Mouse (Mus musculus) midbrain, embryonic 11.5 days (tissue): ENCODE measurements around the gene Ugt1a2. TPM values are rescaled to one million over a fixed set of nuclear protein-coding genes. Genes with fewer than 3 reads are reported as not detected.
A peak's percentile ranks its signal among the peaks of the same experiment; 100 is the strongest.

Experiments
- ATAC-seq: fragments of 200-750 bp; cut with Nextera tagmentation; 2 replicates; pipeline ENCODE4 v1.8.0; 2017; ENCODE audit warnings: moderate TSS enrichment, moderate library complexity; ENCODE audit not compliant: low FRiP score
- DNase-seq: peaks from one replicate; pipeline ENCODE4 v3.0.0; 2015; ENCODE audit warnings: low spot score; ENCODE audit errors: missing footprints
- H3K27ac ChIP-seq: fragments of 300-500 bp; sonication (generic); 2 replicates; pipeline ENCODE4 v1.5.1; 2014; ENCODE audit warnings: low read depth, low read length
- H3K27me3 ChIP-seq: fragments of 300-500 bp; sonication (generic); 2 replicates; pipeline ENCODE4 v1.6.1; 2014; ENCODE audit warnings: mild to moderate bottlenecking, low read length, moderate library complexity, mixed read lengths; ENCODE audit not compliant: control insufficient read depth, insufficient read depth
- H3K36me3 ChIP-seq: fragments of 300-500 bp; sonication (generic); 2 replicates; pipeline ENCODE4 v1.6.1; 2014; ENCODE audit warnings: mild to moderate bottlenecking, low read length, moderate library complexity, mixed read lengths; ENCODE audit not compliant: control insufficient read depth, insufficient read depth
- H3K4me1 ChIP-seq: fragments of 300-500 bp; sonication (generic); 2 replicates; pipeline ENCODE4 v1.6.1; 2014; ENCODE audit warnings: low read length; ENCODE audit not compliant: control insufficient read depth, insufficient read depth
- H3K4me2 ChIP-seq: fragments of 300-500 bp; sonication (generic); 2 replicates; pipeline ENCODE4 v1.6.1; 2014; ENCODE audit warnings: mild to moderate bottlenecking, moderate library complexity
- H3K4me3 ChIP-seq: fragments of 300-500 bp; sonication (generic); 2 replicates; pipeline ENCODE4 v1.5.1; 2014; ENCODE audit warnings: low read depth, low read length
- H3K9ac ChIP-seq: fragments of 300-500 bp; sonication (generic); 2 replicates; pipeline ENCODE4 v1.6.1; 2014; ENCODE audit warnings: low read length
- H3K9me3 ChIP-seq: fragments of 300-500 bp; sonication (generic); 2 replicates; pipeline ENCODE4 v1.6.1; 2016; ENCODE audit warnings: low read length; ENCODE audit not compliant: control insufficient read depth
- WGBS: fragments of 180-500 bp; shearing (Covaris S2); extraction: QIAGEN DNeasy Blood & Tissue Kit; methylation state at CpG from one replicate; pipeline ENCODE4 v1.1.7; 2014; 5-methylcytosine and 5-hydroxymethylcytosine counted together
- polyA plus RNA-seq: library from polyadenylated mRNA; unstranded; fragments of >200 nt; fragmentation: Nextera tagmentation; extraction: Ambion mirVana; gene quantifications from 2 replicates; pipeline ENCODE4 v1.2.1, GENCODE M21; 2014

The Ugt1a2 gene
- polyA plus RNA-seq, 1 experiment from 2014 or later: not detected

GRCm38 (mm10) chr1:88229986-88230385 lies 29.6 kb downstream of the Ugt1a2 start:
- H3K27ac ChIP-seq: no peak overlapping the region
- no peaks in the 10 kb centered on the region for H3K27me3 ChIP-seq
- WGBS: 83% methylated on average over 5 of the region's 5 CpGs
- H3K9me3 ChIP-seq: peaks cover 98% of the 10 kb centered on the region
- no peaks in the 10 kb centered on the region for H3K36me3 ChIP-seq
- no peak overlapping the region for H3K9ac ChIP-seq
- DNase-seq (no peak), ATAC-seq (peak; percentile 8; the same call in 1 of the 2 replicates)
- H3K4me2 ChIP-seq: no peak overlapping the region
- H3K4me3 ChIP-seq: no peak overlapping the region
- H3K4me1 ChIP-seq: no peaks in the 10 kb centered on the region

- ATAC-seq: no peak
- no peaks in the 10 kb centered on the region for H3K27me3 ChIP-seq
- no peak overlapping the region for H3K4me3 ChIP-seq
- DNase-seq: no peak
- no peaks in the 10 kb centered on the region for H3K4me1 ChIP-seq
- H3K4me2 ChIP-seq: no peak overlapping the region
- 68% methylated on average over 7 of the region's 7 CpGs for WGBS
- H3K36me3 ChIP-seq: no peaks in the 10 kb centered on the region
- no peak overlapping the region for H3K27ac ChIP-seq
- no peak overlapping the region for H3K9ac ChIP-seq
- peaks cover 100% of the 10 kb centered on the region for H3K9me3 ChIP-seq
Observed at GRCm38 (mm10) chr1:88230421-88230820, 30.0 kb downstream of the Ugt1a2 start.

GRCm38 (mm10) chr1:88230981-88231802 lies 30.8 kb downstream of the Ugt1a2 start:
- no peak for DNase-seq
- ATAC-seq: no peak
- Histone ChIP-seq H3K4me1 (no peaks in the 10 kb centered on the region), H3K27ac (no peak overlapping the region), H3K4me3 (no peak overlapping the region), H3K9ac (no peak overlapping the region), H3K27me3 (no peaks in the 10 kb centered on the region), H3K9me3 (peaks cover 100% of the 10 kb centered on the region), H3K4me2 (no peak overlapping the region), H3K36me3 (no peaks in the 10 kb centered on the region)
- WGBS: 76% methylated on average over 6 of the region's 6 CpGs

- no peak for ATAC-seq
- Histone ChIP-seq H3K27me3 (no peaks in the 10 kb centered on the region), H3K4me2 (no peak overlapping the region)
Observed at GRCm38 (mm10) chr1:88231803-88232499, 31.6 kb downstream of the Ugt1a2 start.

GRCm38 (mm10) chr1:88232664-88233380 lies 32.4 kb downstream of the Ugt1a2 start:
- no peak overlapping the region for H3K4me3 ChIP-seq
- no peak for ATAC-seq
- 55% methylated on average over 3 of the region's 3 CpGs for WGBS

More at GRCm38 (mm10) chr1:88231803-88232499, 31.6 kb downstream of the Ugt1a2 start:
- Histone ChIP-seq H3K27ac (no peak overlapping the region), H3K36me3 (no peaks in the 10 kb centered on the region), H3K4me3 (no peak overlapping the region), H3K9me3 (peaks cover 97% of the 10 kb centered on the region), H3K4me1 (no peaks in the 10 kb centered on the region), H3K9ac (no peak overlapping the region)
- DNase-seq: no peak
- 67% methylated on average over 7 of the region's 7 CpGs for WGBS

GRCm38 (mm10) chr1:88233421-88234247 lies 33.2 kb downstream of the Ugt1a2 start:
- Histone ChIP-seq H3K4me2 (no peak overlapping the region), H3K4me1 (no peaks in the 10 kb centered on the region), H3K4me3 (no peak overlapping the region), H3K9me3 (peaks cover 97% of the 10 kb centered on the region), H3K36me3 (no peaks in the 10 kb centered on the region), H3K27me3 (no peaks in the 10 kb centered on the region), H3K9ac (no peak overlapping the region), H3K27ac (no peak overlapping the region)
- ATAC-seq: 0 out of 2 replicates have a peak, but pooled peaks have one; percentile 4
- 69% methylated on average over 14 of the region's 14 CpGs for WGBS
- no peak for DNase-seq

More at GRCm38 (mm10) chr1:88232664-88233380, 32.4 kb downstream of the Ugt1a2 start:
- DNase-seq: no peak
- no peaks in the 10 kb centered on the region for H3K4me1 ChIP-seq
- H3K36me3 ChIP-seq: no peaks in the 10 kb centered on the region
- no peaks in the 10 kb centered on the region for H3K27me3 ChIP-seq
- H3K9me3 ChIP-seq: peaks cover 97% of the 10 kb centered on the region
- no peak overlapping the region for H3K4me2 ChIP-seq
- H3K27ac ChIP-seq: no peak overlapping the region
- H3K9ac ChIP-seq: no peak overlapping the region

GRCm38 (mm10) chr1:88234248-88234610 lies 33.8 kb downstream of the Ugt1a2 start:
- Histone ChIP-seq H3K4me3 (no peak overlapping the region), H3K4me1 (no peaks in the 10 kb centered on the region), H3K36me3 (no peaks in the 10 kb centered on the region), H3K9ac (no peak overlapping the region), H3K27me3 (no peaks in the 10 kb centered on the region), H3K27ac (no peak overlapping the region), H3K9me3 (peaks cover 97% of the 10 kb centered on the region), H3K4me2 (no peak overlapping the region)
- DNase-seq (no peak), ATAC-seq (no peak)
- WGBS: 64% methylated on average over 4 of the region's 4 CpGs

- H3K4me3 ChIP-seq: no peak overlapping the region
- H3K9me3 ChIP-seq: peaks cover 97% of the 10 kb centered on the region
- H3K9ac ChIP-seq: no peak overlapping the region
- H3K27me3 ChIP-seq: no peaks in the 10 kb centered on the region
- no peak overlapping the region for H3K27ac ChIP-seq
- no peak overlapping the region for H3K4me2 ChIP-seq
- H3K4me1 ChIP-seq: no peaks in the 10 kb centered on the region
- H3K36me3 ChIP-seq: no peaks in the 10 kb centered on the region
- ATAC-seq (no peak), DNase-seq (no peak)
- 38% methylated on average over 5 of the region's 5 CpGs for WGBS
Observed at GRCm38 (mm10) chr1:88234646-88235045, 34.2 kb downstream of the Ugt1a2 start.
